Mouse (Mus musculus) neural tube, embryonic 14.5 days (tissue): ENCODE data around the gene Dlg2. TPM values are rescaled to one million over a fixed set of nuclear protein-coding genes. Genes with fewer than 3 reads are reported as not detected.

Experiments
- ATAC-seq: fragments of 200-750 bp; cut with Nextera tagmentation; 2 replicates; pipeline ENCODE4 v1.8.0; 2017; ENCODE audit warnings: low read depth, mild to moderate bottlenecking, moderate TSS enrichment, moderate library complexity
- H3K27ac ChIP-seq: fragments of 300-500 bp; sonication (generic); 2 replicates; pipeline ENCODE4 v1.5.1; 2014; ENCODE audit warnings: low read depth, mild to moderate bottlenecking, control low read depth, low read length, moderate library complexity, mixed read lengths
- H3K27me3 ChIP-seq: fragments of 300-500 bp; sonication (generic); 2 replicates; pipeline ENCODE4 v1.6.1; 2014; ENCODE audit warnings: low read length; ENCODE audit not compliant: control insufficient read depth, insufficient read depth
- H3K36me3 ChIP-seq: fragments of 300-500 bp; sonication (generic); 2 replicates; pipeline ENCODE4 v1.6.1; 2014; ENCODE audit warnings: low read length, mixed read lengths; ENCODE audit not compliant: control insufficient read depth, insufficient read depth
- H3K4me1 ChIP-seq: fragments of 300-500 bp; sonication (generic); 2 replicates; pipeline ENCODE4 v1.6.1; 2014; ENCODE audit warnings: low read length; ENCODE audit not compliant: control insufficient read depth, insufficient read depth
- H3K4me2 ChIP-seq: fragments of 300-500 bp; sonication (generic); 2 replicates; pipeline ENCODE4 v1.6.1; 2014; ENCODE audit warnings: mild to moderate bottlenecking, low read depth, low read length, control low read depth
- H3K4me3 ChIP-seq: fragments of 300-500 bp; sonication (generic); 2 replicates; pipeline ENCODE4 v1.5.1; 2014; ENCODE audit warnings: low read depth, low read length, control low read depth, mixed read lengths
- H3K9ac ChIP-seq: fragments of 300-500 bp; sonication (generic); replicated peaks from 2 replicates; pipeline ENCODE4 v1.6.1; 2014; ENCODE audit warnings: low read depth, mild to moderate bottlenecking, control low read depth, low read length, mixed read lengths
- H3K9me3 ChIP-seq: fragments of 300-500 bp; sonication (generic); 2 replicates; pipeline ENCODE4 v1.6.1; 2016; ENCODE audit warnings: low read length; ENCODE audit not compliant: control insufficient read depth
- WGBS: fragments of 180-500 bp; shearing (Covaris S2); extraction: QIAGEN DNeasy Blood & Tissue Kit; methylation state at CpG from one replicate; pipeline ENCODE4 v1.1.7; 2014; 5-methylcytosine and 5-hydroxymethylcytosine counted together
- polyA plus RNA-seq: library from polyadenylated mRNA; unstranded; fragments of >200 nt; fragmentation: Nextera tagmentation; extraction: Ambion mirVana; gene quantifications from 2 replicates; pipeline ENCODE4 v1.2.1, GENCODE M21; 2014

Dlg2 gene
- polyA plus RNA-seq, 1 experiment from 2014 or later = 48.0 TPM

DNA sequence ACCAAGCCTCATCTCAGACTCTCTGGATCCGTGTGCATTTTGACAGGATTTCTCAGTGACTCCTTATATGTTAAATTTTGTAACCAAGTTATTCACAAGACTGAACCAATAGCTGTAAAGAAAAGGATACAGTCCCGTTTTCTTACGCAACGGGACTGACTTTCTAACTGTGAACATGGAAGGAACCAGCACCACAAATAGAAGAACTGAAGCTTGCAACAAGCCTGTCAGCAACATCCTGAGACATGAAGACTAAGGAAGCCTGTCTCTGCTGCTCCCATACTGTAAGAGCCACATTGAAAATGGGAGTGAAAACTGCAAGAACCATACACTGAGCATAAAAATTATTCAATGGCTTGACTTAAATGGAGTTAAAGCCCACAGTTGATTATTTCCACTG lies 1981.8 kb downstream of the Dlg2 start:
- Histone ChIP-seq H3K9ac (no peak overlapping the region), H3K27ac (no peak overlapping the region), H3K4me1 (no peaks in the 10 kb centered on the region), H3K27me3 (no peaks in the 10 kb centered on the region), H3K36me3 (no peaks in the 10 kb centered on the region), H3K4me2 (no peak overlapping the region), H3K4me3 (no peak overlapping the region), H3K9me3 (no peaks in the 10 kb centered on the region)
- WGBS = 85% methylated on average over 4 of the region's 4 CpGs
- no peak for ATAC-seq

DNA sequence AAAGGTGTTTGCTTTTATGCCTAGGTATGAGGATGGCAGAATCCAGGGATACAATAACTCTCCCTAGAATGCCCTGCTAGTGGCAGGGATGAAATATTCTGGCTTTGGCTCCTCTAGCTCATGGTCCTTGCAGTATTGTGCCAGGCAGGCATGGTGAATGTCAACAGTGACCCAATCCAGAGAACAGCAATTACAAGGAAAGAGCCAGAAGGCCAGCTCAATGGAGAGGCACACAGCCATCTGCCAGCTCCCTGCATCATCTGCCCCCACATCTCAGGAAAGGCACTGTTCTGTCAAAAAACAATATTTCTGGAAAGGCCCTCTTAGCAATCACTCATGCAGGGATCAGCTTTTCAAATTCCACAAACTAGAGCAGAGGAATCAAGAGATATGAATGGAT lies 1984.1 kb downstream of the Dlg2 start:
- no peaks in the 10 kb centered on the region for H3K27me3 ChIP-seq
- H3K4me2 ChIP-seq = no peak overlapping the region
- no peaks in the 10 kb centered on the region for H3K4me1 ChIP-seq
- H3K27ac ChIP-seq = no peak overlapping the region
- H3K9me3 ChIP-seq = no peaks in the 10 kb centered on the region
- no peak for ATAC-seq
- no peak overlapping the region for H3K9ac ChIP-seq
- H3K36me3 ChIP-seq = no peaks in the 10 kb centered on the region
- H3K4me3 ChIP-seq = no peak overlapping the region

DNA sequence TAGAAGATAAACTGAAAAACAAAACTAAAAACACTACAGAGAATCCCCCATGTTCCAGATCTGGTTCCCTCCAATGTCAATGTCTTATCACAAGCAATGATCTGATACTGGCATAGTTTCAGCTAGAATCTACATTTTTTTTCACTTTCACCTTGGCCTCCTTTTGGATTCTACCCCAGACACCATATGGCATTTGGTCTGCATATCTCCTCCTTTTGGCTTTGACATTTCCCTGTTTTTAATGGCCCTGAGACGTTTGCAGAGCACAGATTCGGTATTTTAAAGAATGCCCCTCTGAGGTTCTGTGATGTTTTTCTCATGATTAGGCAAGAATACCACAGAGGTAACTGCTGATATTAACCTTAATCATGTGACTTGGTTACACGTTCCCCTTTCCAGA lies 1984.8 kb downstream of the Dlg2 start:
- WGBS = 67% methylated on average over 3 of the region's 3 CpGs
- H3K9ac ChIP-seq = no peak overlapping the region

DNA sequence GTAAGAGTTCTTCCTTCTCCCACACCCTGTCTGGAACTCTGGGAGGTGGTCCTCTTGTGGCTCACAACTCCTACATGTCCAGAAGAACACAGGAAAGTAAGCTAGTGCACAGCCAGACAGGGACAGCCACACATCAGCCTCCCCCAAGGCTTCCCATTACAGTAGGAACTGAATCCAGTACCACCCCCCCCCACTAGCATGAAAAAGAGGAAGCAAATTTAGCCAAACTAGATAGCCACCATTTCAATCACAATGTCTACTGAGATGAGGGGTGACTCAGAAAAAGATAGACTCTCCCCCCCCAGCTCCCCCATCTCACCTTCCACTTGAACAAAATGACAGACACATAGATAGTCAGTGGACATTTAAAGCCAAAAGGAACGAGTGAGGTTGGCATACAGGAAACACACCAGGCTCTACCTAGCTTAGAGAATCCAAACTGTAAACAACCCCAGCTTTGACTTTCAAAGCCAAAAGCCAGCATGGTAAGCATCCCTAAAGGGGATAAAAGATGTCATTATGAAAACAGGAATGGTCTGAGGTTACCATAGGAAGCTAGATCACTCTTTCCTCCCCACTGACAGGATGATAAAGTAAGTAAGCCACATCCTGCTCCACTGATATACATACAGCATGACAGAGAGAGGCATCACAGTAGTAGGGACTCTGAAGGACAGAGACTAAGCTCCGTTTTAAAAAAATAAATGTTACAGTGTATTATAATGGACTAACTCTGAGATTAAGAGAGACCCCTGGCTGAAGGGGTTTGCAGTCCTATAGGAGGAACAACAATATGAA lies 1986.8 kb downstream of the Dlg2 start:
- Histone ChIP-seq H3K4me1 (no peaks in the 10 kb centered on the region), H3K9ac (no peak overlapping the region), H3K9me3 (no peaks in the 10 kb centered on the region), H3K36me3 (no peaks in the 10 kb centered on the region), H3K27ac (no peak overlapping the region), H3K27me3 (no peaks in the 10 kb centered on the region), H3K4me2 (no peak overlapping the region), H3K4me3 (no peak overlapping the region)
- 81% methylated on average over 2 of the region's 2 CpGs for WGBS
- no peak for ATAC-seq

More for the DNA sequence above, 1984.8 kb downstream of the Dlg2 start:
- H3K27me3 ChIP-seq = no peaks in the 10 kb centered on the region
- no peak for ATAC-seq
- H3K36me3 ChIP-seq = no peaks in the 10 kb centered on the region
- no peaks in the 10 kb centered on the region for H3K9me3 ChIP-seq
- no peaks in the 10 kb centered on the region for H3K4me1 ChIP-seq
- H3K4me2 ChIP-seq = no peak overlapping the region
- H3K27ac ChIP-seq = no peak overlapping the region
- no peak overlapping the region for H3K4me3 ChIP-seq

DNA sequence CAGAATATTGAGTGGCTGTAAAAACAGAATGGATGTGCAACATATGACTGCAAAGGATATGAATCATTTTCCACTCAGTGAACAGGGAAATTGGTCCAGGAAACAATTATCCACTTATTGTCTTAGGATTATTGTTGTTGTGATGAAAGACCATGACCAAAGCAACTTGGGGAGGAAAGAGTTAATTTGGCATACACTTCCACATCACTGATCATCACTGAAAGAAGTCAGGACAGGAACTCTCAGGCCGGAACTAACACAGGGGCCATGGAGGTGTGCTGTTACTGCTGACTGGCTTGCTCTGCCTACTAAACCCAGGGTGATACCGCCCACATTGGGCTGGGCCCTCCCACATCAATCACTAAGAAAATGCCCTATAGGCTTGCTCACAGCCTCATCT lies 1987.8 kb downstream of the Dlg2 start:
- no peaks in the 10 kb centered on the region for H3K4me1 ChIP-seq
- H3K4me3 ChIP-seq = no peak overlapping the region
- ATAC-seq = no peak
- 40% methylated on average over 2 of the region's 2 CpGs for WGBS
- no peak overlapping the region for H3K27ac ChIP-seq
- H3K4me2 ChIP-seq = no peak overlapping the region
- H3K36me3 ChIP-seq = no peaks in the 10 kb centered on the region
- H3K9ac ChIP-seq = no peak overlapping the region
- H3K27me3 ChIP-seq = no peaks in the 10 kb centered on the region
- no peaks in the 10 kb centered on the region for H3K9me3 ChIP-seq

DNA sequence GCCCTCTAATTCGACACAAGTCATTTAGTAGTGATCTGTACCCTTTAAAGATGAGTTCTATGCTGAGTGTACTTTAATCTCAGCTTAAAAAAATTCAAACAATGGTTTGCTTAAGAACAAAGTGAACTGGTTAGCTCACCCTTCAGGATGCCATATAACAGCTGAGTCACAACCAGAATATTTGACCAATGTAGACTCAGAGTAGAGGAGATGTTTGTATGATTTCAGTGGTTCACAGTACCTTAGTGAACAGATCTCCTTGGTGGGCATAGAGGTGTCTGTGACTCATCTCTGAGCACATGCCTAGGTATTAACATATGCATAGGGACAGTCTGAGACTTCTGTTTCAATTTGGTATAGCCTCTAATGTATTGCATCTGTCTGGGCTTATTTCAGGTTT lies 2002.7 kb downstream of the Dlg2 start:
- Histone ChIP-seq H3K36me3 (no peaks in the 10 kb centered on the region), H3K9me3 (no peaks in the 10 kb centered on the region), H3K27ac (no peak overlapping the region), H3K4me3 (no peak overlapping the region), H3K4me1 (no peaks in the 10 kb centered on the region), H3K9ac (no peak overlapping the region), H3K4me2 (no peak overlapping the region), H3K27me3 (no peaks in the 10 kb centered on the region)
- no peak for ATAC-seq
- WGBS = 81% methylated on average over 1 of the region's 1 CpGs

DNA sequence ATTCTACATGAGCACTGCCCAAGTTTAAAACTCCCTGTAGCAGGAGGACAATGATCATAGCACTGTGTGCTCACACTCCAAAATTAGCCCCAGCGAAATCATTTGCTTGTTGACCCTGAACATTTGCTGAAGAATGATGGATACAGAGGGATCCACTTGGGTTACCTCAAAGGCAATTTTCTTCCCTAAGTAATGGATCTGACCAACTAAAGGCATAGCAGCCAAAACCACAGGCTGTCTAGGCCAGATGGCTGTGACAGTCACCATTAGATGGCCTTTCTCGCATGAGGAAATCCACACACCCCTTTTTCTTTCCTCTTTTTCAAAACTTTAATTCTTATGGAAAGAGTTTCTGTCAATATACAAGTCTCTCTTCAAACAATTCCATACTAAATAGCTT lies 2003.3 kb downstream of the Dlg2 start:
- Histone ChIP-seq H3K9me3 (no peaks in the 10 kb centered on the region), H3K4me2 (no peak overlapping the region), H3K4me1 (no peaks in the 10 kb centered on the region), H3K27me3 (no peaks in the 10 kb centered on the region), H3K9ac (no peak overlapping the region), H3K27ac (no peak overlapping the region), H3K4me3 (no peak overlapping the region), H3K36me3 (no peaks in the 10 kb centered on the region)
- no peak for ATAC-seq
- 89% methylated on average over 2 of the region's 2 CpGs for WGBS

DNA sequence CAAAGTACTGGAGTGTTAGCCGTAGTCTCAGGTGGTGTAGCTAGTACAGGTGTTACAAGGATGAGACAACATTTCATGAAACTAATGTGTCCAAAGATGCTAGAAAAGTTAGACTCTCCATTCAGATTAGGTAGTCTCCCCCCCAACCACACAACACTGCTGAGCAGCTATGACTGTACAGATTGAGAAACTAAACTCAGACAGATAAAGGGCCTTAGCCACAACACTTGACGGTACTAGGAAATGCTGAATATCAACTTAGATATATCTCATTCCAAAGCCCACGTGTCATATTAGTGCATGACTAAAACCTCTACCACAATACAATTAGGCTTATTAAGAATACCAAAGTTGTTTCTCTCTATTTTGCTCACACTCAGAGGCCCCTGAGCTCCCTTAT lies 2006.9 kb downstream of the Dlg2 start:
- no peak for ATAC-seq
- Histone ChIP-seq H3K27ac (no peak overlapping the region), H3K9ac (no peak overlapping the region), H3K4me2 (no peak overlapping the region), H3K4me3 (no peak overlapping the region), H3K4me1 (no peaks in the 10 kb centered on the region), H3K9me3 (no peaks in the 10 kb centered on the region), H3K36me3 (no peaks in the 10 kb centered on the region), H3K27me3 (no peaks in the 10 kb centered on the region)
- whole genome bisulfite sequencing = 94% methylated on average over 3 of the region's 3 CpGs

DNA sequence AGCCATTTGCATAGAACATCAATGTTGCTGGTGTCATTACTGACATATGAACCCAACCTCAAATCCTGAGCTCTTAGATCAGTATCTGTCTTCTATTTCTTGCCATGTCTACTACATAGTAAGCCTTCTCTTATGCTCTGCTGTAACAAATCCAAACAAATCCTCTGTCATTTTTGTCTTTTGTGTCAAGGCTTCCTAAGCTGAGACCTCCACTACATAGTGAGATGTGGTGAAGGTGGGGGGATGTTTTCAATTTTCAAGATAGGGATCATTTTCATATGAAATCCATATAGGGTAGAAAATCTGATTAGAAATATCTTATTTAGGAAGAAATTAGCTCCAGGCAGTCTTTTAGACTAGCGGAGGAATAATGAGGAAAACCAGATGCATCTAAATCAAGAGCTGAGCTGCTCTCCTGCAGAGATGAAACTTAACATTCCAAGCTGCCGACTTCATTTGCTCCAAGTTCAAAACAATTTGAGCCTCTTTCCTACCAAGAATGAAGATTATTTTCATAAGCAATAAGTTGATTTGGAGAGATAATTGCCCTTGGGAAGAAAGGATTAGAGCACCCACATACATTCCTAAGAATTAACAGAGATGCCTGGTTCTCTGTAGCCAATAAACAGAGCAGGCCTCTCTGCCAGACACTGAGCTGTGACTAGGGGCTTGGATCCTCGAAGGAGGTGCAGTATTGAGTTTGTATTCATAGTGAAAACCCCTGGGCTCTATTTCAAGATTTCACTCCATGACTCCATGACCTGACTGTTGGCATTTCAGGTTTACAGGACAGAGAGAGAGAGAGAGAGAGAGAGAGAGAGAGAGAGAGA lies 2009.6 kb downstream of the Dlg2 start:
- WGBS = 57% methylated on average over 3 of the region's 3 CpGs

More for the DNA sequence above, 2009.6 kb downstream of the Dlg2 start:
- no peak overlapping the region for H3K27ac ChIP-seq
- H3K9me3 ChIP-seq = no peaks in the 10 kb centered on the region
- no peak overlapping the region for H3K4me3 ChIP-seq
- H3K4me2 ChIP-seq = no peak overlapping the region
- no peaks in the 10 kb centered on the region for H3K36me3 ChIP-seq
- no peak for ATAC-seq
- H3K27me3 ChIP-seq = no peaks in the 10 kb centered on the region
- H3K4me1 ChIP-seq = no peaks in the 10 kb centered on the region
- no peak overlapping the region for H3K9ac ChIP-seq
